Mouse (Mus musculus) inflammation-experienced regulatory T-cells, adult 6 months (primary cell): Measurements from ENCODE around the gene Lrrc51. TPM values are rescaled to one million over a fixed set of nuclear protein-coding genes. Genes with fewer than 3 reads are reported as not detected.
"Not testable (repeated sequence)": the region's sequence is repeated elsewhere in the genome, so short reads cannot be mapped to it uniquely, and the experiment has no call there.

Experiments
- ATAC-seq: one replicate; pipeline ENCODE4 v1.8.0; 2017
- polyA plus RNA-seq, 3 experiments: library from polyadenylated mRNA; unstranded; fragments of 100-300 nt; shearing (Covaris generic); gene quantifications; one replicate each; pipeline ENCODE4 v1.2.1; 2017

Lrrc51 gene
- polyA plus RNA-seq, 3 experiments from 2014 or later, result 1.4 to 6.2 (median 4.0) TPM

GRCm38 (mm10) chr7:101937569-101937968, 3.9 kb upstream of the Lrrc51 start:
- ATAC-seq, result no peak

GRCm38 (mm10) chr7:101936996-101937395, 3.3 kb upstream of the Lrrc51 start:
- no peak for ATAC-seq

- no peak for ATAC-seq
Observed at GRCm38 (mm10) chr7:101935957-101936356, 2.3 kb upstream of the Lrrc51 start.

- ATAC-seq, result no peak
Observed at GRCm38 (mm10) chr7:101933300-101933699, 395 bp downstream of the Lrrc51 start.

- no peak for ATAC-seq
Observed at GRCm38 (mm10) chr7:101932551-101932950, 1.1 kb downstream of the Lrrc51 start.

- no peak for ATAC-seq
Observed at GRCm38 (mm10) chr7:101928093-101928492, 5.6 kb downstream of the Lrrc51 start.

GRCm38 (mm10) chr7:101925892-101926291, 7.8 kb downstream of the Lrrc51 start:
- not testable (repeated sequence) for ATAC-seq

- peak; percentile 80 for ATAC-seq
Observed at GRCm38 (mm10) chr7:101918071-101918470, 15.6 kb downstream of the Lrrc51 start.

- ATAC-seq, result no peak
Observed at GRCm38 (mm10) chr7:101911982-101912381, 21.7 kb downstream of the Lrrc51 start.

GRCm38 (mm10) chr7:101910138-101910537, 23.6 kb downstream of the Lrrc51 start:
- ATAC-seq, result no peak

- ATAC-seq, result no peak
Observed at GRCm38 (mm10) chr7:101908367-101908766, 25.3 kb downstream of the Lrrc51 start.

GRCm38 (mm10) chr7:101906696-101907095, 27.0 kb downstream of the Lrrc51 start:
- ATAC-seq, result no peak

- ATAC-seq, result peak; percentile 6
Observed at GRCm38 (mm10) chr7:101906287-101906681, 27.4 kb downstream of the Lrrc51 start, which contains the start of gene Tomt. TSS of gene Tomt (minus strand) at chr7:101906359.

- peak; percentile 100 for ATAC-seq
Observed at GRCm38 (mm10) chr7:101905561-101906286, 28.0 kb downstream of the Lrrc51 start, which contains the start of gene Lamtor1. TSS of gene Lamtor1 (plus strand) at chr7:101905904.

- no peak for ATAC-seq
Observed at GRCm38 (mm10) chr7:101902846-101903245, 30.8 kb downstream of the Lrrc51 start.

GRCm38 (mm10) chr7:101901969-101902368, 31.7 kb downstream of the Lrrc51 start:
- no peak for ATAC-seq

GRCm38 (mm10) chr7:101900331-101901097, 33.2 kb downstream of the Lrrc51 start:
- no peak for ATAC-seq

GRCm38 (mm10) chr7:101896104-101897066, 37.3 kb downstream of the Lrrc51 start:
- peak; percentile 90 for ATAC-seq

GRCm38 (mm10) chr7:101895695-101896094, 38.0 kb downstream of the Lrrc51 start:
- no peak for ATAC-seq

GRCm38 (mm10) chr7:101888460-101888859, 45.2 kb downstream of the Lrrc51 start:
- ATAC-seq, result no peak

- no peak for ATAC-seq
Observed at GRCm38 (mm10) chr7:101886274-101886673, 47.4 kb downstream of the Lrrc51 start.

GRCm38 (mm10) chr7:101884160-101884559, 49.5 kb downstream of the Lrrc51 start:
- ATAC-seq, result no peak
